Mouse (Mus musculus) thymus, postnatal 10 days (tissue): ENCODE measurements around the gene Dag1.
A peak's percentile ranks its signal among the peaks of the same experiment; 100 is the strongest.
"Not testable (repeated sequence)": the region's sequence is repeated elsewhere in the genome, so short reads cannot be mapped to it uniquely, and the experiment has no call there.

Experiments used
- DNase-seq, 2 experiments: peaks; one replicate each; pipeline ENCODE4 v3.0.0; 2021; ENCODE audit warnings: low spot score in 2 of 2

Dag1 gene

GRCm38 (mm10) chr9:108273485-108273884, 9.7 kb upstream of the Dag1 start:
- DNase-seq = no peak

DNA sequence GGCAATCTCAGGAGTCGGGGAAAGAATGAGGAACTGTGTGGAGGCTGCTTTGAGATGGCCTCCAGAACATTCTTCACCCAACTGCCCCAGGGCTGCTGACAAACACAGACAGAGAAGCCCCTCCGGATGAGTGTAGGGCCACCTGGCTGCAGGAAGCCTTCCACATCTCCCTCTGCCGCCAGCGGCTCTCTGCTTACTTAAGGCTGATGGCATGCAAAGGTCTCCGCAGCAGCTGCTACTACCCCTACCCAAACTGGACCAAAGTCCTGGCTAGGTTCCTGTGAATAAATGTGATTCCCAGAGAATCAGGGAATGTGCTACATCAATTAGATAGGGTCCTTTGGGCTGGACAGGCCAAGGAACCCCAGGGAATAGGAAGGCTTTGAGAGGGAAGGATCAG, 8.9 kb upstream of the Dag1 start:
- no peak for DNase-seq

- no peak for DNase-seq
Measured at GRCm38 (mm10) chr9:108271941-108272340, 8.2 kb upstream of the Dag1 start.

DNA sequence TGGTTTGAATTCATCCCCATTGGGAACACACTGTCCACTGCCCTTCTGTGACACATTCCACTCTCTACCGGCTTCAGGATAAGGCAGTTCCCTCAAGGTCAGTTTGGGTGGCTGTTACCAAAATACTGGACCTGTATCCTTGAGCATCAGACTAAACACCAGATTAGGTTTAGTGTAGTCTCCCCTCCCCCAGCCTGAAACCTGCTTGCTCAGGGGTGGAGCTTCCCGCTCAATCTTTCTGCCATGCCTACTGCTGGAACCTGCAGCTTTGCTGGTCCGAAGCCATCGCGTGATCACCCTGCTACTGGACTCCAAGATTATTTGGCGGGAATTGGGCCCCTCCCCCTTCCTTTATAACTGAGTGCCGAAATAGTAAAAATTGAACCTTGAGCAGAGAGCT, 4.9 kb upstream of the Dag1 start:
- not testable (repeated sequence) for DNase-seq

DNA sequence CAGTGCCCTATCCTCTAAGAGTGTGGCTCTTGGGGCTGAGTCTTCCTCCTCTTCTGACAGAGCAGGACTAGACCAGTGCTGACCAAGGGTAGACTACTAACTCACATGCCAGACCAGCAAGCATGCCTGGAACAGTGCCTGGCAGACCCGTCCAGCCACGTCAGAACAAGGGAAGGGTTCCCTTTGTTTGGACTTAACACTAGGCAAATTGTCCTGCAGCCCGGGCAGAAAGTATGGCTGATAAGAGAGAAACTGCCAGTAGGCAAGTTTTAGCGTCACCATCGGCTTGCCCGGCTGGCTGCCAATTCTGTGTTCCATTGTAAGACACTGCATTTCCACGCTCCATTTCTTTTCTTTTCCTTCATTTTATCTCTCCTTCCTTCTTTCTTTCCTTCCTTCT, 3.9 kb upstream of the Dag1 start:
- DNase-seq = no peak

GRCm38 (mm10) chr9:108266261-108266935, 2.6 kb upstream of the Dag1 start:
- no peak for DNase-seq

GRCm38 (mm10) chr9:108264191-108264921, 598 bp upstream of the Dag1 start:
- DNase-seq = no peak

DNA sequence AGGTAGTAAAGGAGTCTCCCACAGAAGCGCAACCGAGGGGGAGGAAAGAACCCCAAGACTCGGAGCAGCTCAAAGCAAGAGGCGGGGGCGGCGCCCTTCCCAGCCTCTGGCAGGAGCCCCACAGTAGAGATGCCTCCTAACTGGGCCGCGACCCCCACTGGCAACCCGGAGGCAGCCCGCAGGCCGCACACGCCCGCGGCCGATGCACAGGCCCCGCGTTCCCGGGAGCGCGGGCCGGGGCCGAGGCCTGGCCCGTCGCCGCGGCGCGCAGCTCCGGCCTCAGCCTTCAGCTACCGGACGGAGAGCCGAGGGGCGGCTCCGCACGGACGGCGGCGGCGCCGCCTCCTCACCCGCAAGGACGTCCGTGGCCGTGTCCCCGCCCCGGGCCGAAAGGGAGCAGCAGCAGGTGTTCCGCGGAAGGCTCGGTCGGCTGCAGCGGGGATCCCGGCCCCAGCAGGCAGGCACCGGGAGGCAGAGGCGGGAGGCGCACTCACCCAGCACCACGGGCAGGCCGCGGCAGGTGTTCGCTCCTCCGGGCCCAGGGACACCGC, 552 bp downstream of the Dag1 start:
- peak; percentile 38 to 44 for DNase-seq

- no peak for DNase-seq
Measured at GRCm38 (mm10) chr9:108262494-108263049, 1.2 kb downstream of the Dag1 start.

GRCm38 (mm10) chr9:108261865-108262264, 1.9 kb downstream of the Dag1 start:
- no peak for DNase-seq

DNA sequence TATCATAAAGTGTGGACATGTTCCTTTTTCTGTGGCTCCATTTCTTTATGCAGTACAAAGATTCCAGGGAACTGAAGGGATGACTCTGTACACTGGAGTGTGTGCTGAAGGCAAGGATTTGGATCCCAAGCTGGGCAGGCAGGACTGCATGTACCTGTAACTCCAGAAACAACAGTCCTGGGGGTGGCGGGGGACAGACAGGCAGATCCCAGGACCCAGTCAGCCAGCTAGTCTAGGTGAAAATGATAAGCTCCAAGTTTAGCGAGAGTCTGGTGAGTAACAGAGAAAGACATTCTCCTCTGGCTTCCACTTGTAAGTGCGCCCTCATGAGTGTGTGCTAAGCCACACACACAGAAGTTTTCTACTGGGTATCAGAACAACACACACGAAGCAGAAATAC, 3.2 kb downstream of the Dag1 start:
- DNase-seq = no peak

- DNase-seq = no peak
Measured at GRCm38 (mm10) chr9:108252766-108253165, 11.0 kb downstream of the Dag1 start.

DNA sequence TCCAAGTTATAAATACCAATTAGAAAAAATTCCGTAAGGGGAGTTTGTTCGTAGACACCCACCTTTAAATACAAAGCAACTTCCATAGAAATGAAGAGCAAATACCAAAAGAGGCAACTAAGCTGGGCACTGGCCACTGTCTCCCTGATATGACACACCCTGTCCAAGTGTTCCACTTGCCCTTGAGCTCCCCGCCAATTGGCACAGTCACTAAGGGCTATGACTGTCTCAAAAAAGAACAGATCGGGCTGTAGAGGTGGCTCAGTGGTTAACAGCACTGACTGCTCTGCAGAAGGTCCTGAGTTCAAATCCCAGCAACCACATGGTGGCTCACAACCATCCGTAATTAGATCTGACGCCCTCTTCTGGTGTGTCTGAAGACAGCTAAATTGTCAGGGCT, 11.9 kb downstream of the Dag1 start:
- no peak for DNase-seq

GRCm38 (mm10) chr9:108248957-108249356, 14.8 kb downstream of the Dag1 start:
- no peak for DNase-seq

GRCm38 (mm10) chr9:108244984-108245383, 18.8 kb downstream of the Dag1 start:
- peak in 1 of 2 experiments; percentile 22 for DNase-seq

DNA sequence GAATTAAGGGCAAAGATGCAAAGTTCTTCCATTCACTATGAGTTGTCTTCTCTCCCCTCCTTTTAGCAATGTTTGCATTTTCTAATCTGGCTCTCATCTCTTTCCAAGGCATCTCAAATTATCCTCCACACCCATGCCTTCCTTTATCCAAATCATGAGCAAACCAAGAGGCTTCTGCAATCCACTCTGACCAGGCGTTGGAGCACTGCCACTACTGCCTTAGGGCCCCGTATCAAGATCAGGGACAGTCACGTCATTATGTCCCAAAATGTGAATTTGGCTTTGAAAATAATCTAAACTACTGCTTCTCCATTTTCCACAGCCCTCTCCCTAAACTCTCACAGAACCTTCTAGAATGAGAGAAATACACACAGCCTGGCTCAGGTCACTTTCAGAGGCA, 19.2 kb downstream of the Dag1 start:
- DNase-seq = no peak

DNA sequence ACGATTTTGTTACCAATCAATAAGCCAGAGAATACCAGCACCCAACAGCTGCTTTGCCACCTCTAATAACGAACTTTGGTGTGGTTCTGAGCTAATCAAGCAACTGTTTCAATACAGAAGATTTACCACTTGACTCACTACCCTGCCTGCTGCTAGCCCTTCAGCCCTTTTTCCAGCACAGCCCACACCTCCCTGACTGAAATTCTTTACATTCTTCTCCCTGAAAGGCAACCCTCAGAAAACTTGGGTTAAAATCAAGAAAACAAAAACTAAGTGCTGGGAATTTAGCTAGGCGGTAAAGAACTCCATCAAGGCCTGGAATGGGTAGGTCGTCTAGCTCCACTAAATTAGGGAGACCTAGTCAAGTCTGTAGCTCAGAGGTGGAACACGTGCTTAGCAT, 23.8 kb downstream of the Dag1 start:
- DNase-seq = no peak

GRCm38 (mm10) chr9:108238831-108239230, 24.9 kb downstream of the Dag1 start:
- no peak for DNase-seq

DNA sequence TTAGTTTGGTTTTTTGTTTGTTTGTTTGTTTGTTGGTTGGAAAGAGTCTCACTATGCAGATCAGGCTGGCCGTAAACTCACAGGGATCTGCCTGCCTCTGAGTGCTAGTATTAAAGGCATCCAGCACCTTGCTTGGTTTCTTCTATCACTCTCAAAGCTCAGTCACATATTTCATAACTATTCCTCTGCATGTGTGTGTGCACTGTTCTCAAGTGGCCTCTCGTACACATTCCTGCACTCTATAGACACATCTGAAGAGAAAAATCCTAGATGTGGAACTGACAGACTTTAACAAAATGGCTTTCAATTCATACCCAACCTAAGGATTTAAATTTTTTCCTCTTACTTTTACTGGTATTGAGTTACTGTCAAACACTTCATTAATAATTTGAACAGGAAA, 25.4 kb downstream of the Dag1 start:
- DNase-seq = no peak

DNA sequence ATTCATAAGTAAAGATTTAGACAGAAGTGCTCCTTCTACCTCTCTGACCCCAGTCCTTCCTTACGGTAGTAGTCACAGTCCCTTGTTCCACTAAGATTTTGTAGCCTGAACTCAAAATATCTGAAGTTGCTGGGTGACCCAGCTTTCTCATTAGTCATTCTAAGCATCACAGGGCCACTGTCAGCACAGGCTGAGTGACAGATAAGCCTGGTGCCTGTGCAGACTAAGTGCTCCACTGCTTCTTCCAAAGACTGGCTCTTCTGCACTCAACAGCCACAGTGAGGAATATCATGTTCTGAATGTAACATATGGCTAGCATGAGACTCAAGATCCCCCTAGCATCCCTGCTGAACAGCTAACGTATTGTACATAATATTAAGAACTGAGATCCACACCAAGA, 29.1 kb downstream of the Dag1 start:
- no peak for DNase-seq

DNA sequence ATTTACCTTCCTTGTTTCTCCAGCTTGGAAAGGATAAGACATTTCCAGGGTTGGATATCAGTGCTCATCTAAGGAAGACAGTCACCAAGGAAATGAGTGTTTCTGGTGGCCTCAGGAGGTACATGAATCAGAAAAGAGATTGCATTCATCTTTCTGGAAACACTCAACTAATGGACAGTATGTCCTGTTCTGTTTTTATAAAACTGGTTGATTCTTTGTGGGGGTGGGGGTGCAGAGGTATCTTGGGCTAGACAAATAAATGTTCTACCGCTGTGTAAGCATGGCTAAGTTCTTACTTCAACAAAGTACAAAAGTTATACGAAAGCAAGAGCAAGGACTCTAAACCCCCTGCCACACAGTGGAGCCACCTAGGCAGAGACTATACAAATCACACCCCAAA, 30.9 kb downstream of the Dag1 start:
- no peak for DNase-seq

GRCm38 (mm10) chr9:108227911-108228649, 35.7 kb downstream of the Dag1 start:
- no peak for DNase-seq
